Mouse (Mus musculus): Measurements from ENCODE around the gene Epm2a.
"Not testable (repeated sequence)": the region's sequence is repeated elsewhere in the genome, so short reads cannot be mapped to it uniquely, and the experiment has no call there.

Gene Epm2a

DNA sequence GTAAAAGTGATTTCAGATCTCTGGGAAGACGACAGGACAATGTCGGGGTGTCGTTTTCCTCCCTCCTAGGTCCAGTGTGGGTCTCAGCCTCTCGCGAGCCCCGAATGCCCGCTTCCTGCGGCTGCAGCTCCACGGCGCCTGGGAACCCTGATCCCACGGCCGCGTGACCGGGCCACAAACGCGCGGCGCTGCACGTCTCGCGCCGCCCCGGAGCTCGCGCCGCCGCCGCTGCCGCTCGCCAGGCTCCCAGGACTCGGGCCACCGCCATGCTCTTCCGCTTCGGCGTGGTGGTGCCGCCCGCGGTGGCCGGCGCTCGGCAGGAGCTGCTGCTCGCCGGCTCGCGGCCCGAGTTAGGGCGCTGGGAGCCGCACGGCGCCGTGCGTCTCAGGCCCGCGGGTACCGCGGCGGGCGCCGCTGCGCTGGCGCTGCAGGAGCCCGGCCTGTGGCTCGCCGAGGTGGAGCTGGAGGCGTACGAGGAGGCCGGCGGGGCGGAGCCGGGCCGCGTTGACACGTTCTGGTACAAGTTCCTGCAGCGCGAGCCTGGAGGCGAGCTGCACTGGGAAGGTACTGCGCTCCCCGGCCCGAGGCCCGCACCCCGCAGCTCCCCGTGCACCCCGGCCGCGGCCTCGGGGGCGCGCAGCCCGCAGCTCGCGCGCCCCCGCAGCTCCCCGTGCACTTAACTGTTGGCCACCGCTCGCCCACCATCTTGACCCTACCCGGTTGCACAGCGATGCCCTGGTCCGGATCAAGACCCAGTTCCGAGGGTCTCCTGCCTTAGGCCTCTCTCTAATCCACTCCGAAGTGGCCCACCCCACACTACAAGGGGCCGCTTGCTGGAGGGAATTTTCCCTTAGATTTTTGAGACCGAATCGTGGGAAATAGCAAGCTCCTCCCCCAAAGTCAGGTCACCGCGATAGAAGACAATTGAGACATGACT lies at the start of gene Epm2a:
TSS of gene Epm2a (plus strand) at position 200 of the 937 bp plus-strand sequence.
- DNase-seq (ENCODE audit: low read depth, low spot score) = peak; percentile 78

DNA sequence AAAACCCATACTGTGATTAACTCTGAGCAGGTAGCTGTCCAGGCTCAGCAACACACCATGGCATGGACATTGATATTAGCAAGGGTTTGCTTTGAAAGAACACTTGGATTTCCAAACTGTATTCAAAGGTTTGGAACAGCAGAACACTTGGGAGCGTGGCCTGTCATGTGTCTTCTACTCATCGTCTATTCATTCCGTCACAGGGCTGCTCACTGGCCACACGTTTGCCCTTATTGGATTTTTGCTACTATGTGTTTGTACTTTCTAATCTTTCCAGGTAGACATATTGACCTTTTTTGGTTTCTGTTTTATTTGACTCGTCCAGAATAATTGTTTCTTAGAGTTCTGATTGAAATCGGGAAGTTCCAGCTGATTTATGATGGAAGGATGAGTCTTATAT lies 44.8 kb upstream of the Epm2a start:
- no peak for DNase-seq (ENCODE audit: low read depth, low spot score)

DNA sequence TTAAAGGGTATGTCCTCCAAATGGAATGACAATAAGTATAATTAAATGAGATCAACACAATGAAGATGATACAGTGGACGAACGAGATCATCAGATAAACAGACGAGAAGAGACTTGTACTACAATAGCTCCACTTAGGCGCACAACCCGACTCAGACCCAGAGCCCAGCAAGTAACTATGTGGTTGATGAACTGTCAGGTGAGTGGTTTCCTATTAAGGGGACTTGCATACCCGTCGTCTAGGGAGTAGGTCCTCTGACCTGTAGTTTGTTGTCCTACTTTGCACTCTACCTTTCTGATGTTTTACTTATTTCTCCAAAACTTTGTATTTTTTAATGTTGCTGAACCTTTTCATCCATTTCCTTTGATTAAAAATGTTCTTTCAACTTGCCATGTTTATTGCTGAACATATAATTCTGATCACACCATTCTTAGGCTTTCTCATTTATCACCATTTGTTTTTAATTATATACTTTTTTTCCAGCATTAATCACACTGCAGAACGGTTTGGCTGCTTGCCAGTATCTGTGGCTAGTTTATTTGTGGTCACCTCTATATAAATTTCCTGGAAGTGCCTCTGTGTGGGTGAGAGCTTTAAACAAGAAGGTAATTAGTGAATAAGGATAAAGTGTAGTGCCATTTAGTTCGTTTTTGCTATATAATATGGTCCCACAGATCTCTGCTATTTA lies 37.7 kb upstream of the Epm2a start:
- no peak for DNase-seq (ENCODE audit: low read depth, low spot score)

DNA sequence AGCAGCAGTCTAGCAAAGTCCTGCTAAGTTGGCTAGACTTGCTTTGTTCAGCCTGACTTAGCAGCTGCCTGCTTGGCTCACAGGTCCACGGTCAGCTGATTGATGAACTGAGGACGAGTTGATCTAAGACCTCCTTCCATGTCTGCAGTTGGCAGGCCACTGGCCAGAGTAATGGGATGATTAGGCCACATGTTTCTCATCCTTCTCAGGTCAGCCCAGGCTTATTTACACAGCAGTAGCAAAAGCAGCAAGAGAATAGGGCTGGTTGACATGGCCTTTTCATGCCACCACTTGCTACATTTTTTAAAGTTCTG lies 37.2 kb upstream of the Epm2a start:
- peak; percentile 69 for DNase-seq (ENCODE audit: low read depth, low spot score)

DNA sequence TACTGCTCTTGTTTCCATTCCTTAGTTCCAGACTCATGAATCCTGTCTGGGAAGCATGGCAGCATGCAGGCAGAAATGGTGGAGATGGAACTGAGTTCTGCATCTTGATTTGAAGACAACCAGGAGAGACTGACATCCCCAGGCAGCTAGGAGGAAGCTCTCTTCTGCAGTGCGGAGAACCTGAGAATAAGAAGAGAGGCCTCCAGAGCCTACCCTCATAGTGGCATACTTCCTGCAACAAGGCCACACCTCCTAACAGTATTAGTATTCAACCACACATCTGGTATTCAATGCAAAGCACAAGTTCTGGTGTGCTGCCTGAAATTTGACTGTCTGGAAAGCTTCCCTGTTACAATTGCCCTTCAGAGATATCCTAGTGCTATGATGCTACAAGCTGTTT lies 33.3 kb upstream of the Epm2a start:
- no peak for DNase-seq (ENCODE audit: low read depth, low spot score)

DNA sequence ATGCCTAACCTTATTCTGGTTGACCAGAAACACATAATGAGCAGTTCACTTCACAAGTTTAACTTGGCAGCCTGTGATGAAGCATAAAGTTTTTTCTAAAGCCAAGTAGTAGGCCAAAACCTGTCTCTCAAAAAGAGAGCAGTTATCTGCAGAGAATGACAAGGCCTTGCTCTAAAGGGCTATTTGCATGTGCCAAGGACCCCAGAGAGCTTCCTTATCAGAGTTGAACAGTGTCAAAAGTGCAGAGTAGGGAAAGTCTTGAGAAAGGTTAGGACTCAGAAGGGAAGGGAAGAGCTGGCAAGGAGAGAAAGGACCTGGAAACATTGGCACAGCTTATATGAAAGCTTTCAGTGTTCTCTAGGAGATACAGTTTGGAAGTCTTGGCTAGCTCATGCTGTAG lies 32.7 kb upstream of the Epm2a start:
- no peak for DNase-seq (ENCODE audit: low read depth, low spot score)

DNA sequence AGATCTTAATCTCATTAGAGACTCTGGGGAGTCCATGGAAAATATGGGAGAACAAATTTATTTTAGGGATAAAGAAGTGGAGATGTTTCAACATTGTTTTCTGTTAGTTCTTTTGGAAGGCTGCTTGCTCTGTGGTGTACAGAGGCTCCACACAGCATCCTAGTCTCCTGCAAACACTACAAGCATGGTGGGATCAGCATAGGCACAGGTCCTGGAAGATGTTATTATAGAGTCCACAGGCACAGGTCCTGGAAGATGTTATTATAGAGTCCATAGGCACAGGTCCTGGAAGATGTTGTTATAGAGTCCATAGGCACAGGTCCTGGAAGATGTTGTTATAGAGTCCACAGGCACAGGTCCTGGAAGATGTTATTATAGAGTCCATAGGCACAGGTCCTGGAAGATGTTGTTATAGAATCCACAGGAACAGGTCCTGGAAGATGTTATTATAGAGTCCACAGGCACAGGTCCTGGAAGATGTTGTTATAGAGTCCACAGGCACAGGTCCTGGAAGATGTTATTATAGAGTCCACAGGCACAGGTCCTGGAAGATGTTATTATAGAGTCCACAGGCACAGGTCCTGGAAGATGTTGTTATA lies 25.2 kb upstream of the Epm2a start:
- not testable (repeated sequence) for DNase-seq (ENCODE audit: low read depth, low spot score)

DNA sequence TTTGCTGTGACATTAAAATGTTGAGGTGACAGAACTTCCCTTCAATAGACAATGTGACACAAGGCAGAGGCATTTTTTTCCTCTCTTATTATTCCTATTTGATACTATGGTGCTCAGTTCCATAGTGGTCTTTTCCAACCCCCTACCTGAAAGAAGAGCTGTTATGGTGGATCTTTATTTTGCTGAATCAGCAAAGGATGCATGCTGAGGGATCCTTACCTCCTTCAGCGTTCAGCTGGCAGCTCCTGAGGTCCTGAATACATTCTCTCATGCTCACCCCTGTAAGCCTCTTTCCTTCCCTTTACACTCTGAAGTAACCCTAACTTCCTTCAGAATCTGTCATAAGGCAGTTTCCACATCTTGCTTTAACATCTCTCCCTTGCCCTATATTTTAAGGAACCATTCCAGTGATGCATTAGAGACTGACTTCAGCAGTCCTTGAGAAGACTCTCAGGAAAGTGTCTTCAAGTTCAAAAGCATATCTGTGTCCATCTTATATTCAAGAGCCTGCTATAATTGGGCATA lies 23.7 kb upstream of the Epm2a start:
- DNase-seq (ENCODE audit: low read depth, low spot score) = no peak

DNA sequence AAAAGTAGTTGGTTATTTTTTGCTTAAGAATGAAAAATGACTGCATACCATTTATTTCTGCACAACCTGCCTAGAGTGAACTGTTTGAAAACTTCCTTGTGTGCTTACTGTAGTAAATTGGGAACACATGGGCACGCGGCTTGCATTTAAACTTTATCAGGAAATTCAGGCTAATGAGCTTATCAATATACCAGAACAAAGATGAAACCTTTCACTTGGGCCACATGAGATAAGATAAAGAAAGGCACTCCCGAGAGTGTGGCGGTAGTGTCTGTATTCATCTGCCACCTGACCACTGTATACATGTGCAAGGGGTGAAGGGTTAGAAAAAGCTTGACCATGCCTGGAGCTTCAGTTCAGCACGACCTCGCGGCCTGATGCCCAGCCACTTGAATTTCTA lies 20.9 kb upstream of the Epm2a start:
- no peak for DNase-seq (ENCODE audit: low read depth, low spot score)

DNA sequence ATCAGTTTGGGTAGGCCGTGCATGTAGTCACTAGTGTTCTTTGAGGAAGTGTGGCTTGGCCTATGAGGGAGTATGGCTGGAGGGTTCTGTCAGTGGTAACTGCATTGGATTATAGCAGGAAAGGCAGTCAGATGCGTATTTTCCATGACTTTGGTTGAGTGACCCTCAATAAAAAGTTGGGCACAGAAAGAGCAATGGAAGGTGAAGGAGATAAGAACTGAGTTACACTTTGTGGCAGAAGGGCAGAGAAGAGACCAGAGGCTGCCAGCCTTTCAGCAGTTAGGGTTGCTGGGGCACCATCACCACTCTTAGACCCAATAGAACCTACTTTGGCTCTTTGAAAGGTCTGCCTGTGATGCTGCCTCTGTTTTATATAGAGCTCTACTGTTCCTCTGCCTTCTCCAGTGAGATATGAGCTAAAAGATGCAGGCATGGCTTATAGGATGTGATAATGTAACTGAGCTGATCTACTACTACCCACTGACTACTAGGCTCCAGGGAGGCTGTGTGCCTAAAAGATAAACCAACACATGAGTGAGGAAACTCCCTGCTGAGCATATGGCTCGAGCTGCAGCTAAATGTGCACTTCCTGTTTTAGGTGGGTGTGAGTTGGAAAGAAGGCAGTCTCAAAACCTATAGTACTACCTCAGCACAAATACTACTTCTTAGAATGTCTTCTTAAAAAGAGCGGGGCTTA lies 19.9 kb upstream of the Epm2a start:
- no peak for DNase-seq (ENCODE audit: low read depth, low spot score)

DNA sequence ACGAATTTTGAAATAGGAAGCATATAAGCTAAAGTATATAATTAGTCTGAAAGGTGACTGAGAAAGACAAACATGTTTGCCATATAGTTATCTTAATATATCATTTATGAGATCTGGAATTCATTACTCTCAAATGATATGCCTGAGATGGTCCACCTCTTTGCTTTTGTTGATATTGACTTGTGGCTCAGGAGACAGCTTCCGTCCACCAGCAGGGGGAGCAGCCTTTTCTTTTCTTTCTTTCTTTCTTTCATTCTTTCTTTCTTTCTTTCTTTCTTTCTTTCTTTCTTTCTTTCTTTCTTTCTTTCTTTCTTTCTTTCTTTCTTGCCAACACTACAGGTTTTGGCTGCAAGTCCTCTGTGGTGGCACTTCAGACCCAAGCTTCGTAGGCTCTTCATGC lies 16.7 kb upstream of the Epm2a start:
- DNase-seq (ENCODE audit: low read depth, low spot score) = no peak

DNA sequence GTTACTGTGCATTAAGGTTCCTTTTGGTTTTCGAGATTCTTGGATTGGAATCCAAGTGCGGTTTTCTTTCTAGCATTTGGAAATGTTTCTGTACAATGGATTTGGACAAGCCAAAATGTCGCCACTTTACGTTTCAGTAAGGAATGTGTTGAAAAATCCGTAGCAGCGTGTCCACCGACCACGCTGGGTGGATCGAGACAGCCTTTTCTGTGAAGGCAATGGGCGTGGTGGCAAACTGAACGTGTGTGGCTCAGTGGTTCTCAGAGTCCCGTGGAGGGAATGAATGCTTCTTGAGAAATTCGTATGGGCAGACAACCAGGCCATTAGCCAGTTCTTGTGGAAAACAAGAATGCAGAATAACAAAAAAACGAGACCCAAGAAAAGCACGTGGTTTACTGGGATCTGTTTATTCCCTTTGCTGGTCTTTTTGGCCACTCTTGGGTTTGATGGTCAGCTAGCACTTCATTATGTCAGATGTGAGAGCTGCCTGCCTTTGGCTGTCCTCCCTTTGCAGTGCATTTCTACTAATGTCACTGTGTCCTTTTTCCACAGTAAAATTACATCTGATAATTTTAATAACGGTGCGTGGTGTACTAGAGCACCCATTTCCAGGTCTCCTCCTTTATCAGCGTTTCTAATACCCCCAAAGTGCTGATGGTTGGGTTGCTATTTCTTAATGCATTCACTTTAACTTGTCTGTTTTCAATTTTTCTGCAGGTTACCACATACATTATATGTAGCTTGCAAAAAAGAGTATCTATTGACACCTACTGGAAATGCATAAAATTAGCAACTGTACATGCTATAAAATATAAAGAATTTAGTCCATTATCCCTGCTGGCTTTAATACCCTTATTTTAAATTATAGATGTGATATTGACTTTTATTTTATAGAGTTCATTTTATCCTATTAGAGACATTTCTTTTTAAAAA lies 1.6 kb downstream of the Epm2a start:
- DNase-seq (ENCODE audit: low read depth, low spot score) = peak; percentile 15

DNA sequence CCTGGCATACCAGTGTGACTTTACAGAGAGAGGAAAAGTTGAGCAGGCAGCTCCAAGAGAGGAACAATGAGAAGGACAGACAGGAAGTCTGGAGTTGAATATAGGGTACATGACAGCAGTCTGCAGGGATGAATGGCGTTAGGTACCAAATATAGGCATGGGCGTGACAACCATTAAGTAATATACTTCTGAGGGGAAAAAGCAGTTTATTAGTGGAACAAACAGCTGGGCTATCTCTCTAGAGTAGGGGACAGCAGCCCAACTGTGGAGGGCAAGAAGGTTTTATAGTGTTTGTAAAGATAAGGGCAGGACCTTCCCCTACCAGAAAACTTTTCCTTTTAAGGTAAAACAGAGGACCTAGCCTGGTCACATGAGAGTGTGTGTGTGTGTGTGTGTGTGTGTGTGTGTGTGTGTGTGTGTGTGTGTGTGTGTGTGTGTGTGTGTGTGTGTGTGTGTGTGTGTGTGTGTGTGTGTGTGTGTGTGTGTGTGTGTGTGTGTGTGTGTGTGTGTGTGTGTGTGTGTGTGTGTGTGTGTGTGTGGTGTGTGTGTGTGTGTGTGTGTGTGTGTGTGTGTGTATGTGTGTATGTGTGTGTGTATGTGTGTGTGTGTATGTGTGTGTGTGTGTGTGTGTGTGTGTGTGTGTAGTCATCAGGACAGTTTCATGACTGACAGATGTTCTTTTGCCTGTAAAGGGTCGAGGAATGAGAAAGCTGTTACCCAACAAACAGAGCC lies 7.2 kb downstream of the Epm2a start:
- DNase-seq (ENCODE audit: low read depth, low spot score) = not testable (repeated sequence)

DNA sequence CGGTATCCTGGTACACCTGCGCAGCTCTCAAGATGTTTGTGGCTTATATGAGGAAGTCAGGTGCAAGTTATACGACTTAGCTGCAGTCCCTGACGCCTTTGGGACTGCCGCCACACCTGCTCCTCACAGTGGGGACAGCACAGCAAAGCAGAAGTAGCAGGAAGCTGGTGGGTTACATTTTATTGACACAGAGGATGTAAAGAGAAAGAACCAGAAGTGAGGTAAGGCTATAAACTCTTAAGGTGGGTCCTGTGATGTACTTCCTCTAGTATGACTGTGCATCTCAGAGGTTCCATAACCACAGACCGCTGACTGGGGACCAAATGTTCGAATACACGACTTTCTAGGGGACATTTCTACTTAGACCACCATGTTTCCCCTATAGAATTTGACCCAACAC lies 11.4 kb downstream of the Epm2a start:
- no peak for DNase-seq (ENCODE audit: low read depth, low spot score)

DNA sequence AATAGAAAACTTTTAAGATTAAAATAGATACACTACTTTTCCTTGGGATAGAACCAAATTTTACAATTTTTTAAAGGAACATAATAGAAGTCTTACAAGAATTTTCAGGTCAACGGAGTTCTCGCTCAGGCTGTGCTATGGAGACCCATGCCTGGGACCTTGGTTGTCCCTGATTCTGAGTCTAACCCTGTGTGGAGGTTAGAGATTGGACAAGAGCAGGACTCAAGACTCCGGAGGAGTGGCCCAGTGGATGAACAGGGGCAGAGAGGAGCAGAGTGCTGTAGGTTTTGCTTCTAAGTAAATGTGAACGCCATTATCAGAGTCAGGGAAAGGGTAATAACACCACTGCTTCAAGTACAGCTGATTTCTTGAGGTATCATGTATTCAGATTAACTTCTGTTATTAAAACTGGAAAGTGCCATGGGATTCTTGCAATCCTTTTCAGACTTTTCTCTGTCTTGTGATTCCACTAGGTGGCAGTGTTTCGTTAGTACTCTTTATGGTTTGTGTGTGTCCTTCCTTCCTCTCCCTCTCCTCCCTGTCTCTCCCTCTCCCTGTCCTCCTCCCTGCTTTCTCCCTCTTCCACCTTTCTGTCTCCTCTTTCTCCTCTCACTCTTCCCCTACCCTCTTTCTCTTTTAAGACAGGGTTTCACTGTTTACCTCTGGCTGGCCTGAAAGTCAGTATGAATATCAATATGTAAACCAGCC lies 18.9 kb downstream of the Epm2a start:
- DNase-seq (ENCODE audit: low read depth, low spot score) = no peak

DNA sequence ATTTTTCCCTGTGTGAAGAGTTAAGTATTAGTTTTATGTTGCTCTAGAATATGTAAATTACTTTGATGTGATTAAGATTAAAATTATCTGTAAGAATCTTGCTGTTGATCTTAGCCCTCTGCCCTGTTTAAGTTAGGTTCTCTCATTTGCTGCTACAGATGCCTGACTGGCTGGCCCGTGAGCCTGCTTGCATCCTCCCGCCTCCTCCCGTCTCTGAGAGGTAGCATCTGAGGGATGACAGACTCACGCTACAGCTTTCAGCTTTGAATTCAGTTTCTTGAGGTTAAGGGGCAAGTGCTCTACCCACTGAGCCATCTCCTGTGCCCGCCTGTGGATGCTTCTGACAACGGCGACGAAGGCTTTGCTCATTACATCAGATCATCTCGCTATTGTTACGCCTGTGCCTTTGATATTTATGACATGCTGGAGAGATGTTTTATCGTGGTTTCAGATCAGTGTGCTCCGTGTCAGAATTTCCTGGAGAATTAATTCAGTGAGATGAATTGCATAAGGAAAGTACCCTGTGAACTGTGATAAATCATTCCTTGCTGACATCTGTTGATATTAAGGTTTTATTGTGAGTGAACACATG lies 19.8 kb downstream of the Epm2a start:
- DNase-seq (ENCODE audit: low read depth, low spot score) = no peak

DNA sequence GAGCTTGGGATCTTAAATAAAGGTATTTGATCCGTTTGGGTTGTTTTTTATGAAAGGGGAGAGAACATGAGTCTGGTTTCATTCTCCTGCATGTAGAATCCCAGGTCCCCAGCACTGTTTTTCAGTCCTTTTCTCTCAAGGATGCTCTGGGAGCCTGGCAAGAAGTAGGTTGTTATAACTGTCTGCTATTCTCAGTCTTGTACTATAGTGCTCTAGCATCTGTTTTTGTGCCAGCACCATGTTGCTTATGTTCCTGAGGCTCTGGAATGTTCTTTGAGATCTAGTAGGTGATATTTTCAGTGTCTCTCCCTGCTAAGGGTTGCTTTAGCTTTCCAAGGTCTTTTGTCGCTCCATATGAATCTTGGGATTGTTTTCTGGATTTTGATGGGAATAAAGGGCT lies 38.1 kb downstream of the Epm2a start:
- DNase-seq (ENCODE audit: low read depth, low spot score) = no peak

DNA sequence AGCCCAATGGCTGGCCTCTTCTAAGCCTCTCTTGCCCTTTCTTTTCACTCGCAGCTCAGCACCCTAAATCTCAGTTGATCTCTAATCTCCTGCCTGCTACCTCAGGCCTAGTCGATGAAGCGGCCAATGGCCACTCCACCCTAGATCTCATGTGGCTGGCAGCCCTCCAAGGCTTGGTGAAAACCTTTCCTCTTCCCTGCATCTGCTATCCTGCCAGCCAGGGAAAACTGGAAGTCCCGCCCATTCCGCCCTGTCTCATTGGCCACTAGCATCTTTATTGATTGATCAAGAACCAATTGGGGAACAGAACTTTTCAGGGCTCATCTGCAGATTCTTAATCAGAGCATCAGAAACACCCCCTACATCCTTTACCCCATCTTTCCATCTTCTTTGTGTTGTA lies 67.7 kb downstream of the Epm2a start:
- DNase-seq (ENCODE audit: low read depth, low spot score) = no peak

DNA sequence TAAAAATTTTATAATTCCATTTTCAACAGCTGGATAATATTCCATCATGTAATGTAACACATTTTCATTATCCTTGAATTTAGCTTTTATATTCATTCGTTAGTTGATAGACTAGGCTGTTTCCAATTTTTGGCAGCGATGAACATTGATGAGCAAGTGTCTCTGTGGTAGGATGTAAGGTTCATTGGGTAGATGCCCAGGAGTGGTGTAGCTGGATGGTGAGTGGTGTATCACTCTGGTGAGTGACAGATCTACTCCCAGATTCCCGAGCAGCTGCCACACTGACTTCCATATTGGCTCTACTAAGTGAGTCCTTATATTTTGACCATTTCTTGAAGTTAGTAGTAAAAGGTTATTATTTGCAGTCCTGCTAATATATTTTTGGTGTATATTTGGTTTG lies 76.9 kb downstream of the Epm2a start:
- DNase-seq (ENCODE audit: low read depth, low spot score) = no peak
